Mouse (Mus musculus): ENCODE measurements at regions not wholly inside any gene's neighbourhood (a gene's known extent, or its start where the extent isn't known, plus 50 kb on each side); places are given as distances from the start of the nearest gene placed in this dataset.
A peak's percentile ranks its signal among the peaks of the same experiment; 100 is the strongest.

GRCm38 (mm10) chr15:14000952-14001351 lies 827.5 kb upstream of the Cdh6 start:
- no peaks in the 10 kb centered on the region for H3K27me3 ChIP-seq (replicated peaks; ENCODE audit: control insufficient read depth, insufficient read depth, low read length)
- H3K9ac ChIP-seq (ENCODE audit: low read length), result no peak overlapping the region
- DNase-seq (ENCODE audit: low spot score), result peak; percentile 66
- H3K4me3 ChIP-seq (ENCODE audit: low read depth, low read length), result no peak overlapping the region
- ATAC-seq, result peak; percentile 85
- no peak overlapping the region for H3K27ac ChIP-seq (ENCODE audit: low read depth, low read length)
- no peaks in the 10 kb centered on the region for H3K4me1 ChIP-seq (ENCODE audit: control insufficient read depth, insufficient read depth, low read length)
- no peak overlapping the region for H3K4me2 ChIP-seq (ENCODE audit: low read length)
- H3K36me3 ChIP-seq (ENCODE audit: control insufficient read depth, insufficient read depth, low read length), result no peaks in the 10 kb centered on the region
- no peaks in the 10 kb centered on the region for H3K9me3 ChIP-seq (replicated peaks; ENCODE audit: control insufficient read depth, low read length)

DNA sequence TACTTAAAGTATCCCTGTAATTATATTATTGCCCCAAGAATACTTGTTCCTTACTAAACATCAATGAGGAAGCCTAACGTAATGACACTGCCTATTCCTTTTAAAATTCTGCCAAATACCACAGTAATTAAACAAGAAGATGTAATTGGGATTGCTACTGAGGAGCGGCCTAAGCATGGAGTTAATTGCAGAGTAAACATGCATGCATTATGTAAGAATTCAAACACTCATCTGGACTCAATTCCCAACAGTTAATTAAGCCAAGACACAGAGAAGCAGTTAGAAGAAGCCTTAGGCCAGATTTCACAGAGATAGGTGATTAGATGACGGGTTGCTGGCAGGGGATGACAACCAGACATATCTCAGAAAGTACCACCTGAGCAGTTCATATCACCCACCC lies 816.3 kb upstream of the Cdh6 start:
- 23% methylated on average over 3 of the region's 3 CpGs for WGBS
- ATAC-seq, result peak; percentile 80

DNA sequence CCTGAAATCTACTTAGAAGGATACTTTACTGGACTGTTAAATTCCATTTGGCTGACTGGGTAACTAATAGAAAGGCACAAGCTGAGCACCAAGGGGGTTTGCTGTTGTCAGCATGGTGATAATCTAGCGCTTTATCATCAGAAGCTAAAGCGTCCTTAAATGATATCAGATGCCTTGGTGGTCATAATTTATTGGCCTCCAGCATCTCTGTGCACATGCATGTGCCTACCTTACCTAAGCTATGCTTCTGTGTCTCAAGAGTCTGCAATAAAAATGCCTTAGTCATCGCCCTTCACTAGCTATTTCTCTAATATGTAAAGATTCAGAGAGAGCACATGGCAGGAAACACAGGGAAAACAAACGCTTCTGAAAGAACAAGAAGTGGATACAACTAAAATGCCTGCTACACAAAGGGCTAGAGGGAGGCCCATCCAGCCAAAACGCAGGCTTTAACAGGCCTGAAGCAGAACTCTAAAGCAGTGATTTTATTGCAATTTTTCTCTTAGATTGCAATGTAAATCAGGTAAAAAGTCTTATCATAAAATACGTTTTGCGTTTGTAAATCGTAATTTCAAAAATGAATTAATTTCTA lies 815.5 kb upstream of the Cdh6 start:
- peak; percentile 22 for DNase-seq (ENCODE audit: low spot score)
- 0 out of 2 replicates have a peak, but pooled peaks have one; percentile 41 for ATAC-seq
- no peak overlapping the region for H3K4me3 ChIP-seq (ENCODE audit: low read depth, low read length)
- WGBS, result 62% methylated on average over 8 of the region's 8 CpGs
- H3K27ac ChIP-seq (ENCODE audit: low read depth, low read length), result 0 out of 2 replicates have a peak overlapping the region, but pooled peaks have one; percentile 9
- no peaks in the 10 kb centered on the region for H3K27me3 ChIP-seq (replicated peaks; ENCODE audit: control insufficient read depth, insufficient read depth, low read length)
- no peak overlapping the region for H3K4me2 ChIP-seq (ENCODE audit: low read length)
- H3K4me1 ChIP-seq (ENCODE audit: control insufficient read depth, insufficient read depth, low read length), result no peaks in the 10 kb centered on the region; the same call in 1 of the 2 replicates
- no peaks in the 10 kb centered on the region for H3K36me3 ChIP-seq (ENCODE audit: control insufficient read depth, insufficient read depth, low read length)
- no peaks in the 10 kb centered on the region for H3K9me3 ChIP-seq (replicated peaks; ENCODE audit: control insufficient read depth, low read length)
- no peak overlapping the region for H3K9ac ChIP-seq (ENCODE audit: low read length)

More for the DNA sequence above, 816.3 kb upstream of the Cdh6 start:
- no peaks in the 10 kb centered on the region; the same call in 1 of the 2 replicates for H3K4me1 ChIP-seq (ENCODE audit: control insufficient read depth, insufficient read depth, low read length)
- H3K27ac ChIP-seq (ENCODE audit: low read depth, low read length), result no peak overlapping the region
- no peaks in the 10 kb centered on the region for H3K9me3 ChIP-seq (replicated peaks; ENCODE audit: control insufficient read depth, low read length)
- peak; percentile 69 for DNase-seq (ENCODE audit: low spot score)
- no peak overlapping the region for H3K9ac ChIP-seq (ENCODE audit: low read length)
- no peak overlapping the region for H3K4me2 ChIP-seq (ENCODE audit: low read length)
- no peaks in the 10 kb centered on the region for H3K36me3 ChIP-seq (ENCODE audit: control insufficient read depth, insufficient read depth, low read length)
- no peak overlapping the region for H3K4me3 ChIP-seq (ENCODE audit: low read depth, low read length)
- H3K27me3 ChIP-seq (replicated peaks; ENCODE audit: control insufficient read depth, insufficient read depth, low read length), result no peaks in the 10 kb centered on the region

- ATAC-seq (peak; percentile 85), DNase-seq (ENCODE audit: low spot score) (peak; percentile 62)
- Histone ChIP-seq H3K4me2 (ENCODE audit: low read length) (no peak overlapping the region), H3K4me3 (ENCODE audit: low read depth, low read length) (no peak overlapping the region), H3K27me3 (replicated peaks; ENCODE audit: control insufficient read depth, insufficient read depth, low read length) (no peaks in the 10 kb centered on the region), H3K9ac (ENCODE audit: low read length) (no peak overlapping the region), H3K9me3 (replicated peaks; ENCODE audit: control insufficient read depth, low read length) (no peaks in the 10 kb centered on the region), H3K4me1 (ENCODE audit: control insufficient read depth, insufficient read depth, low read length) (no peaks in the 10 kb centered on the region), H3K36me3 (ENCODE audit: control insufficient read depth, insufficient read depth, low read length) (no peaks in the 10 kb centered on the region), H3K27ac (ENCODE audit: low read depth, low read length) (no peak overlapping the region)
- 6% methylated on average over 7 of the region's 7 CpGs for WGBS
Measured at GRCm38 (mm10) chr15:13969811-13970210, 796.3 kb upstream of the Cdh6 start.

Data from forebrain, embryonic 14.5 days (tissue).